Mouse (Mus musculus) erythroblast, adult 5-6 weeks (primary cell): ENCODE data around the gene Klra1. TPM values are rescaled to one million over a fixed set of nuclear protein-coding genes. Genes with fewer than 3 reads are reported as not detected.
"Not testable (repeated sequence)": the region's sequence is repeated elsewhere in the genome, so short reads cannot be mapped to it uniquely, and the experiment has no call there.

Experiments used
- ATAC-seq: replicated peaks from 2 replicates; pipeline ENCODE4 v1.8.0; 2016; ENCODE audit warnings: moderate number of reproducible peaks, mild to moderate bottlenecking, moderate TSS enrichment, inconsistent platforms; ENCODE audit not compliant: poor library complexity, low FRiP score, severe bottlenecking
- total RNA-seq, 2 experiments: library from RNA; stranded (forward) in 1 of 2; stranded (reverse) in 1 of 2; fragments of 150-400 nt in 1 of 2; fragments of 200-764, 138-1000 nt in 1 of 2; gene quantifications; 2 replicates each; pipeline versions ENCODE4 v1.2.3 to v1.2.4; 2015 to 2017; ENCODE audit warnings: low replicate concordance in 2 of 2

Gene Klra1
- total RNA-seq (2015; ENCODE audit: low replicate concordance): not detected in 2 replicates
- not detected in 2 replicates for total RNA-seq (2017; ENCODE audit: low replicate concordance)

GRCm38 (mm10) chr6:130386750-130387149 lies at the start of gene Klra1:
Klra1 (minus strand) TSS chr6:130386874.
- no peak for ATAC-seq

GRCm38 (mm10) chr6:130429511-130429910 lies 42.8 kb upstream of the Klra1 start:
- ATAC-seq: no peak

- no peak for ATAC-seq
Observed at GRCm38 (mm10) chr6:130419158-130419557, 32.5 kb upstream of the Klra1 start.

- no peak for ATAC-seq
Observed at GRCm38 (mm10) chr6:130404882-130405281, 18.2 kb upstream of the Klra1 start.

GRCm38 (mm10) chr6:130385803-130386202 lies 871 bp downstream of the Klra1 start:
- ATAC-seq: no peak

GRCm38 (mm10) chr6:130382375-130382774 lies 4.3 kb downstream of the Klra1 start:
- no peak for ATAC-seq

GRCm38 (mm10) chr6:130345381-130345780 lies 41.3 kb downstream of the Klra1 start:
- not testable (repeated sequence) for ATAC-seq

GRCm38 (mm10) chr6:130341973-130342372 lies 44.7 kb downstream of the Klra1 start:
- ATAC-seq: not testable (repeated sequence)

- no peak for ATAC-seq
Observed at GRCm38 (mm10) chr6:130337411-130337810, 49.3 kb downstream of the Klra1 start, which contains the start of gene Klra3. Klra3 (minus strand) TSS chr6:130337574.

Other genes starting within 250 kb of the Klra1 start
- gene Klra9, start 193.8 kb downstream of the Klra1 start, total RNA-seq (2015; ENCODE audit: low replicate concordance): not detected in 2 replicates
- gene Klra9, start 193.8 kb downstream of the Klra1 start, total RNA-seq (2017; ENCODE audit: low replicate concordance): 1.5 TPM in 1 of 2 replicates, not detected in the other
- gene Klra7, start 153.6 kb downstream of the Klra1 start, total RNA-seq (2015; ENCODE audit: low replicate concordance): 2.7 and 7.7 TPM in 2 replicates
- not detected in 2 replicates for gene Klra7, start 153.6 kb downstream of the Klra1 start, total RNA-seq (2017; ENCODE audit: low replicate concordance)
- gene Klra10, start 104.9 kb downstream of the Klra1 start, total RNA-seq (2015; ENCODE audit: low replicate concordance): not detected in 2 replicates
- gene Klra10, start 104.9 kb downstream of the Klra1 start, total RNA-seq (2017; ENCODE audit: low replicate concordance): not detected in 2 replicates
- 4.0 TPM in 1 of 2 replicates, not detected in the other for gene Klra3, start 49.3 kb downstream of the Klra1 start, total RNA-seq (2015; ENCODE audit: low replicate concordance)
- gene Klra3, start 49.3 kb downstream of the Klra1 start, total RNA-seq (2017; ENCODE audit: low replicate concordance): 1.7 TPM in 1 of 2 replicates, not detected in the other